Mouse (Mus musculus): ENCODE data around the gene B3galnt2. TPM values are rescaled to one million over a fixed set of nuclear protein-coding genes. Genes with fewer than 3 reads are reported as not detected.

B3galnt2 gene
- total and polyA plus RNA-seq, 2 experiments from 2014 or later: 8.6 to 31.1 TPM

DNA sequence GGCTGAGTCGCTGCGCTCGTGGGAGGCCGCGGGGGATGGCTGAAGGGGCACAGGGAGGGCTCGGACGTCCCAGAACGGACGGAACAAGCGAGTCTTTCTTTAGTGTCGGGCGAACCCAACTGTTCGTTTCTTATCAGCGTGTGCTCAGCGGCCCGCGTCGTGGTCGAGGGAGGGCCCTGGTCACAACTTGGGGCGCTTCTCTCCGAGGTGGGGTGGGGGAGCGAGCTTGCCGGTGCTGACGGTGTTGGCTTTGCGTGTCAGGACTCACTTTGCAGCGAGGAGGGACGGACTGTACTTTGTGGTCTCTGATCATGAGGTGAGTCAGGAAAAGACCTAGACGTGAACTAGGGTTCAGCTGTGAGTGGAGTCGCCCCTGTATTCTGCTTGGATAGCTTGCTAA, 662 bp downstream of the B3galnt2 start:
- under 1% methylated on average over 29 of the region's 29 CpGs for WGBS
- no peaks in the 10 kb centered on the region for H3K27me3 ChIP-seq (ENCODE audit: control insufficient read depth, insufficient read depth, low read length)
- DNase-seq (ENCODE audit: low spot score) (peak; percentile 32), ATAC-seq (ENCODE audit: insufficient read depth, low read depth) (peak; percentile 16)
- H3K4me1 ChIP-seq (ENCODE audit: control insufficient read depth, insufficient read depth): 0 out of 2 replicates have a peak, but pooled peaks cover under 1% of the 10 kb centered on the region
- H3K9ac ChIP-seq (replicated peaks; ENCODE audit: low read depth, low read length): peak overlapping the region; percentile 77
- H3K4me3 ChIP-seq (ENCODE audit: low read depth, low read length): peak overlapping the region; percentile 90
- H3K27ac ChIP-seq (ENCODE audit: low read depth): peak overlapping the region; percentile 79
- no peak for TF ChIP-seq CTCF (IDR thresholded peaks at IDR 0.05; ENCODE audit: low read depth)
- TF ChIP-seq EP300 (IDR thresholded peaks at IDR 0.05; ENCODE audit: low read depth): no peak
- H3K9me3 ChIP-seq (replicated peaks; ENCODE audit: control insufficient read depth, low read length): no peaks in the 10 kb centered on the region
- H3K36me3 ChIP-seq (replicated peaks; ENCODE audit: control insufficient read depth, insufficient read depth, low read length): no peaks in the 10 kb centered on the region
- peak overlapping the region; percentile 84 for H3K4me2 ChIP-seq (ENCODE audit: low read depth, low read length)

DNA sequence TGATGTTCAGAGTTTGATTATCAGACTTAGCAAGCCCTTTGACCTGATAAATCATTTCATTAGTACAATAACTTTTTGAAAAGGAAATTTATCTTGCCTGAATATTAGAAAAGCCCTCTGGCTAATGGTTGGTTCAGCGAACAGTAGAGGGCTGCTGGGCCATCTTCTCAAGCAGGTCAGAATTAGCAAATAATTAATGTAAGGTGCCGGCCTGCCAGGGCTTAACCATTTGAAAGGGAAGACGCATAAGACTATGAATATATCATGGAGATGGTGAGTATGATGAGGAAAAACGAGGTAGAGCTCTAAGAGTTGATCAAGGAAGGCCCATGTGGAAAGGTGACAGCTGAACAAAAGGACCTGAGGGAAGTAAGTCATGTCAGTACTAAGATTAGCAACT, 2.4 kb downstream of the B3galnt2 start:
- TF ChIP-seq EP300 (IDR thresholded peaks at IDR 0.05; ENCODE audit: low read depth) (no peak), CTCF (IDR thresholded peaks at IDR 0.05; ENCODE audit: low read depth) (no peak)
- no peaks in the 10 kb centered on the region for H3K27me3 ChIP-seq (ENCODE audit: control insufficient read depth, insufficient read depth, low read length)
- ATAC-seq (ENCODE audit: insufficient read depth, low read depth): no peak
- H3K4me1 ChIP-seq (ENCODE audit: control insufficient read depth, insufficient read depth): 0 out of 2 replicates have a peak, but pooled peaks cover 8% of the 10 kb centered on the region
- DNase-seq (ENCODE audit: low spot score): no peak
- 77% methylated on average over 4 of the region's 4 CpGs for WGBS
- no peaks in the 10 kb centered on the region for H3K9me3 ChIP-seq (replicated peaks; ENCODE audit: control insufficient read depth, low read length)
- no peak overlapping the region for H3K4me3 ChIP-seq (ENCODE audit: low read depth, low read length)
- no peak overlapping the region for H3K9ac ChIP-seq (replicated peaks; ENCODE audit: low read depth, low read length)
- no peaks in the 10 kb centered on the region for H3K36me3 ChIP-seq (replicated peaks; ENCODE audit: control insufficient read depth, insufficient read depth, low read length)
- no peak overlapping the region for H3K4me2 ChIP-seq (ENCODE audit: low read depth, low read length)
- no peak overlapping the region for H3K27ac ChIP-seq (ENCODE audit: low read depth)

DNA sequence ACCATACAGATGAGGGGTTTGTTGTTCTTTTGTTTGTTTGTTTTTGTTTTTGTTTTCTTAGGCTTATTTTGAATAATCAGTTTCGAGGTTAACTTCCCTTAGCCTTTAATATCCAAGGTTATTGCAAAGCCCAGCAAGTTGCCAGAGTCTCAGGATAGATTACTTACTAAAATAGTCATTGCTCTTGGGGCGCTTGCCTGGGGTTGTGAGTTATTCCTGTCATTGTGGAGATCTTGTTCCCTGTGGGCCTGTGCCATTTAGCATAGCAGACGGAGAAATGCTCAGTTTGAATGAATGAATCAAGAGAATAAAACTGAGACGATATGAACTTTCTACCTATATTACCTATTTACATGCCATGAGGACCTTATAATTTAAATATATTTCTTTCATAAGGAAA, 5.9 kb downstream of the B3galnt2 start:
- DNase-seq (ENCODE audit: low spot score) (no peak), ATAC-seq (ENCODE audit: insufficient read depth, low read depth) (no peak)
- Histone ChIP-seq H3K36me3 (replicated peaks; ENCODE audit: control insufficient read depth, insufficient read depth, low read length) (no peaks in the 10 kb centered on the region), H3K9ac (replicated peaks; ENCODE audit: low read depth, low read length) (no peak overlapping the region), H3K4me2 (ENCODE audit: low read depth, low read length) (no peak overlapping the region), H3K4me1 (ENCODE audit: control insufficient read depth, insufficient read depth) (0 out of 2 replicates have a peak, but pooled peaks cover 8% of the 10 kb centered on the region), H3K9me3 (replicated peaks; ENCODE audit: control insufficient read depth, low read length) (no peaks in the 10 kb centered on the region; the same call in 1 of the 2 replicates), H3K27ac (ENCODE audit: low read depth) (no peak overlapping the region), H3K27me3 (ENCODE audit: control insufficient read depth, insufficient read depth, low read length) (no peaks in the 10 kb centered on the region), H3K4me3 (ENCODE audit: low read depth, low read length) (no peak overlapping the region)
- TF ChIP-seq EP300 (IDR thresholded peaks at IDR 0.05; ENCODE audit: low read depth): no peak
- no peak for TF ChIP-seq CTCF (IDR thresholded peaks at IDR 0.05; ENCODE audit: low read depth)
- 53% methylated on average over 4 of the region's 4 CpGs for WGBS

DNA sequence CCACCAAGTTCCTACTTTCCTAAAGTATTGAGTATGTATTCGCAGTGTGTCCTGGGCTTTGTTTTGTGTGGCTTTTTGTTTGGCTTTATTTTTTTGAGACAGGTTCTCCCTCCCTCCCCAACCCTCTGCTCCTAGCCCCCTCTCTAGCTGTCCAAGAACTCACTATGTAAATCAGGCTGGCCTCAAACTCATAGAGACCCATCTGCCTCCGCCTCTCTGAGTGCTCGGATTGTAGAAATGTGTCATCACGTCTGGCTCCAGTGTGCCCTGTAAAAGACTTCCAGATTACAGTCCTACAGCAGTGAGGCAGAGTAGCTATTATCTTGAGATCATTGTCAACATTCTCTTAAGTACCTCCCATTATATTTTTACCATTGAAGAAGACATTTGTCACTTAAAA, 6.8 kb downstream of the B3galnt2 start:
- H3K9me3 ChIP-seq (replicated peaks; ENCODE audit: control insufficient read depth, low read length): no peaks in the 10 kb centered on the region; the same call in 1 of the 2 replicates
- H3K4me2 ChIP-seq (ENCODE audit: low read depth, low read length): no peak overlapping the region
- 49% methylated on average over 4 of the region's 4 CpGs for WGBS
- 0 out of 2 replicates have a peak, but pooled peaks cover 8% of the 10 kb centered on the region for H3K4me1 ChIP-seq (ENCODE audit: control insufficient read depth, insufficient read depth)
- no peak for DNase-seq (ENCODE audit: low spot score)
- no peaks in the 10 kb centered on the region for H3K27me3 ChIP-seq (ENCODE audit: control insufficient read depth, insufficient read depth, low read length)
- ATAC-seq (ENCODE audit: insufficient read depth, low read depth): no peak
- no peaks in the 10 kb centered on the region for H3K36me3 ChIP-seq (replicated peaks; ENCODE audit: control insufficient read depth, insufficient read depth, low read length)
- TF ChIP-seq EP300 (IDR thresholded peaks at IDR 0.05; ENCODE audit: low read depth) (no peak), CTCF (IDR thresholded peaks at IDR 0.05; ENCODE audit: low read depth) (no peak)
- H3K9ac ChIP-seq (replicated peaks; ENCODE audit: low read depth, low read length): no peak overlapping the region
- no peak overlapping the region for H3K27ac ChIP-seq (ENCODE audit: low read depth)
- H3K4me3 ChIP-seq (ENCODE audit: low read depth, low read length): no peak overlapping the region

DNA sequence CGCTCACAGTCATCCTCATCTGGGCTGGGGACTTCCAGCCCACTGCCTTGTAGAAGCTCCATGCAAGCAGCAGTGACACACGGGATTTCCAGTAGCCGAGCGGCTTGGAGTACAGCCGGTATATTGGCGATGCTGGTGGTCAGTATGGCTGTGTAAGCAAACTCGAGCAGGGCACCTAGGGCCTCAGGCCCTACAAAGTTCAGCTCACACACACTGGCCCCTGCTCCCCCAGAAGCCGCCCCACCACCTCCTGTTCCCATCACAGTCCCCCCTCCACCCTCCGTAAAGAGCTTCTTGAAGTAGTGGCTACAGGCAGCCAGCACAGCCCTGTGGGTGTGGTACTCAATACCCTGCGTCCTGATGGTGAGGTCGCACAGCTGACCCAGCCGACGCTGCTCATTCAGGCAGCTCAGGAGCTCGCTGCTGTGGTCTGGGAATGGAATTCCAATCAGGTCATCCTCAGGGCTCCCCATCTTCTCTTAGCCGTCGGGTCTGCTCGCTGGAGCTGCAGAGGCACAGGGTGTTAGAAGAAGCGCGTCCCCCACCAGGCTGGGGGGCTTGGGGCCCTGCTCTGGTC, 11.2 kb downstream of the B3galnt2 start:
- ATAC-seq (ENCODE audit: insufficient read depth, low read depth): no peak
- H3K9ac ChIP-seq (replicated peaks; ENCODE audit: low read depth, low read length): no peak overlapping the region
- 0 out of 2 replicates have a peak, but pooled peaks cover 4% of the 10 kb centered on the region for H3K4me1 ChIP-seq (ENCODE audit: control insufficient read depth, insufficient read depth)
- H3K36me3 ChIP-seq (replicated peaks; ENCODE audit: control insufficient read depth, insufficient read depth, low read length): peaks cover 4% of the 10 kb centered on the region
- no peaks in the 10 kb centered on the region; the same call in 1 of the 2 replicates for H3K9me3 ChIP-seq (replicated peaks; ENCODE audit: control insufficient read depth, low read length)
- 57% methylated on average over 19 of the region's 19 CpGs for WGBS
- no peaks in the 10 kb centered on the region for H3K27me3 ChIP-seq (ENCODE audit: control insufficient read depth, insufficient read depth, low read length)
- no peak overlapping the region for H3K4me2 ChIP-seq (ENCODE audit: low read depth, low read length)
- TF ChIP-seq EP300 (IDR thresholded peaks at IDR 0.05; ENCODE audit: low read depth) (no peak), CTCF (IDR thresholded peaks at IDR 0.05; ENCODE audit: low read depth) (no peak)
- H3K27ac ChIP-seq (ENCODE audit: low read depth): no peak overlapping the region
- DNase-seq (ENCODE audit: low spot score): no peak
- H3K4me3 ChIP-seq (ENCODE audit: low read depth, low read length): no peak overlapping the region

DNA sequence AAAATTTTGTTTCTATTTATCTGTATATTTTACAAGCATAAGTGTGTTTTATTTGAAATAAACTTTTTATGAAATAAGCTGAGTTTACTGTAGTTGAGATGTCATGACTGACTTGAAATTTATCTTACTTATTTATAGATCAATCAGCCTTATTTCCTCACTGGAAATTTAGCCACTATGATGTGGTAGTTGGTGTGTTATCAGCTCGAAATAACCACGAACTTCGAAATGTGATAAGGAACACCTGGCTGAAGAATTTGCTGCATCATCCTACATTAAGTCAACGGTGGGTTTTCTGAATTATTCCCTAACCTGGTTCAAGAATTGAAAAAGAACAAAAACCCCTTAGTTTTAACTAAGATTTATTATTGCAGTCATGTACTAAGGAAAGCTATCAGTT, 11.9 kb downstream of the B3galnt2 start:
- no peaks in the 10 kb centered on the region for H3K27me3 ChIP-seq (ENCODE audit: control insufficient read depth, insufficient read depth, low read length)
- H3K27ac ChIP-seq (ENCODE audit: low read depth): no peak overlapping the region
- H3K9ac ChIP-seq (replicated peaks; ENCODE audit: low read depth, low read length): no peak overlapping the region
- H3K9me3 ChIP-seq (replicated peaks; ENCODE audit: control insufficient read depth, low read length): no peaks in the 10 kb centered on the region; the same call in 1 of the 2 replicates
- peaks cover 4% of the 10 kb centered on the region for H3K36me3 ChIP-seq (replicated peaks; ENCODE audit: control insufficient read depth, insufficient read depth, low read length)
- no peak overlapping the region for H3K4me3 ChIP-seq (ENCODE audit: low read depth, low read length)
- 0 out of 2 replicates have a peak, but pooled peaks cover under 1% of the 10 kb centered on the region for H3K4me1 ChIP-seq (ENCODE audit: control insufficient read depth, insufficient read depth)
- TF ChIP-seq CTCF (IDR thresholded peaks at IDR 0.05; ENCODE audit: low read depth) (no peak), EP300 (IDR thresholded peaks at IDR 0.05; ENCODE audit: low read depth) (no peak)
- 51% methylated on average over 4 of the region's 4 CpGs for WGBS
- no peak for DNase-seq (ENCODE audit: low spot score)
- no peak for ATAC-seq (ENCODE audit: insufficient read depth, low read depth)
- no peak overlapping the region for H3K4me2 ChIP-seq (ENCODE audit: low read depth, low read length)
